Mouse (Mus musculus) cerebellum, adult 9-11 months (tissue): ENCODE measurements around the gene Syt6.
A peak's percentile ranks its signal among the peaks of the same experiment; 100 is the strongest.

Experiments used
- DNase-seq: peaks from one replicate; pipeline ENCODE4 v3.0.0; 2022

The Syt6 gene

DNA sequence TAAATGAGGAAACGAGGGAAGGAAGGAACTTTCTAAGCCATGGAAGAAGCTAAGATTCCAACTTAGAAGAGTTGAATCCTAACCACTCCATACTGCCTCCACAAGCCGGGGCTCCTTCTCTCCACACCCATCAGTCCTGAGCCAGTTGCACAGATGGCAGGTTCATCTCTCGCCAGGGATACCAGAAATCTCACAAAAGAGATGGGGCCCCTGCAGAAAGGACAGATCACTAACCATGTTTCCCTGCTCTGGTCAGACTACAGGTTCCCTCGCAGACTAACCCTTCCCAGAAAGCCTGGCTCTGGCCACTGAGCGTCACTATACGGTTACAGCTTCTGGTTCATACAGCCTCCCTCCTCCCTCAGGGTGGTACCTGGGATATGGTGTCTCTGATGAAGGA, 74.7 kb downstream of the Syt6 start:
- peak; percentile 58 for DNase-seq

DNA sequence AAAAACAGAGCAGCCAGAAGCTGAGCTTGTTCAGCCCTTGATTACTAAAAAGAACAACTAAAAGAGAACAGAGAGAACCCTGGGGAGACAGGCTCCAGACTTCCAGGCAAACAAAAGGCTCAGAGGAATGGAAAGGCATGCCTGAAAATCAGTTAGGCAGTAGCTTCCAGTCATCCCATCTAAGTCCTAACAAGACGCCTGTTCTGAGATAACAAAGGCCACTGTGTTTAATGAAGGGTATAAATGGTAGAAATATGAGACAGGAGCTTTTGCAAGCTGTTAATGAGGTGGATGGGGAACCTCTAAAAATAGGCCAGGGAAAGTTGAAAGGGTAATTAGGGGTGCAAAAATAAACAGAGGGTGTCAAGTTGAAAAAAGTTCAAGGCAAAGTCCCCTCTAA, 75.4 kb downstream of the Syt6 start:
- no peak for DNase-seq

DNA sequence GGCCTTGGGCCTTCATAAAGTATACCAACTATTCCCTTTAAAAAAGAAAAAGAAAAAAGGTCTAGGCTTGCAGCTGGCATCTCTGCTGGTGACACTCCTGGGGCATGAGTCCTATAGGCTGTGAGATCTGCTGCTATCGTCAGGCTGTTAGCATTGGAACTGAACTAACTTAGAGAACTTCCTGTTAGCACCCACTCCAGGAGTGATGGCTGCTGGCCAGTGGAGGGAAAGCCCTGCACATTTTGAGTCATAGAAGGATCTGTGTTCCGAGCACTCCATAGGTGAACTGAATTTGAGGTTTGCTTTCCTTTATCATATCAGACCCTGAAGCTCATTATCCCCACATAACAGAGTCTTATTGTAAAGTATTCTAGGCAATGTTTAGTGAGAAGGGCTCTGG, 85.0 kb downstream of the Syt6 start:
- DNase-seq = no peak

DNA sequence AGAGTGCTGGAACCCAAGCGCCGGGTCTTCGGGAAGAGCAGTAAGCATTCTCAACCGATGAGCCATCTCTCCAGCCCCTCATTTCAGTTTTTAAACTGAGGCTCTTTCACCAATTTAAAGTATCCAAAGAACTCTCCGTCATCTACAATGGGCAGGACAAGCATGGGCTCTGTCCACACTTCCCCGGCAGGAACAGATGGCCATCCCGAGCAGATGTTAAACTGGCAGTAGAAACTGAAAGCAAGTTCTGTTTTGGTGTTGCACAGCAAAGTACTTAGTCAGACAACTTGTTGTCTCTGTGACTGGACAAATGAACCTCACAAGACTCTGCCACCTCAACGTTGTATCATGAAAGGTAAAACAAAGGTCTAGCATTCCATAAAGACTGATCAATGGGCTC, 86.7 kb downstream of the Syt6 start:
- no peak for DNase-seq

DNA sequence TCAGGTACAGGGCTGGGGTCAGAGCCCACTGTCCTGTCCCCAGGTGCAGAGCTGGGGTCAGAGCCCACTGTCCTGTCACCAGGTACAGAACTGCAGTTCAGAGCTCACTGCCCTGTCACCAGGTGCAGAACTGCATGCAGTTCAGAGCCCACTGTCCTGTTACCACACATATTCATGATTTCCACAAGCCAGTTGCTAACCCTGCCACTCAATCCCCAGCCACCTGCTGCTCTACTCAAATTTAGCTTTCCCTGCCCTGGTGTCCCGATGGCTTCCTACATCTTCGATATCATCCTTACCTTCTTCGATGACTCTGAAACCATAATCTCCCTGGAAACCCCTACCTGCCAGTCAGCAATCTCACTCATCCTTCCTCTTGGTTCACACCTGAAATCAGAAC, 88.4 kb downstream of the Syt6 start:
- DNase-seq = no peak

DNA sequence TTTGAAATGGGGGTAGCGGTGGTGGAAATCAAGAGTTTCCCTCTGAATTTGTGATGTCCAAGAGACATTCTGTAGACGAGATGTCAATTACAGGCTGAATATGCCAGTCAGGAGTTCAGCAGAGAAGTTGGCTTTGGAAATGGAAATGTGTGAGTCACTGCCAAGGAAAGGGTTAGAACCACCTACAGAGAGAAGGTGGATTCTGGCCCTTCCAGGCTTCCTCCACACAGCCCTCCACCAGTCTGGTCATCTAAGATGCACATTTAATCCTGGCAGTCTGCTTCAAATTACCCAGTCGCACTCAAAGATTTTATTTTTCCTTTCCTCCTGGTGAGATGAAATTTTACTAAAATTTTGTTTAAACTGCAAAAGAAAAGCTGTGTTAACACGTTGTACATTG, 97.1 kb downstream of the Syt6 start:
- DNase-seq = no peak

DNA sequence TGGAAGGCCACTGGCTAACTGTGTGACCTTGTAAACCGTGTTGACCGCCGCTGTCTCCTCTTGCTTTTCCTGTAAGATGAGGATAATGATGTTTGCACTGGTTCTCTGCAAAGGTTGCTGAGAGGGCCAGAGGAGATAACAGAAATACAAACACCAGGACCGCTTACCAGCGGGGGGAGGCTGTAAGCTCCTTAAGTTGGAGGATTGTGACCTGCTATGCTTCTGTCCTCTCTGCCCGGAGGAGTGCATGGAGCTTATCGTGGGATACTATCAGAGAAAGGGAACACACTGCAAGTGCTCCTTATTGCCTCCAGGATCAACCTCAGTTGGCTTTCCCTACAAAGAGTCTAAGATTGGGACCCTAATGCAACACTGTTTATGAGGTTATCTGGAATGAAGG, 97.7 kb downstream of the Syt6 start:
- no peak for DNase-seq

DNA sequence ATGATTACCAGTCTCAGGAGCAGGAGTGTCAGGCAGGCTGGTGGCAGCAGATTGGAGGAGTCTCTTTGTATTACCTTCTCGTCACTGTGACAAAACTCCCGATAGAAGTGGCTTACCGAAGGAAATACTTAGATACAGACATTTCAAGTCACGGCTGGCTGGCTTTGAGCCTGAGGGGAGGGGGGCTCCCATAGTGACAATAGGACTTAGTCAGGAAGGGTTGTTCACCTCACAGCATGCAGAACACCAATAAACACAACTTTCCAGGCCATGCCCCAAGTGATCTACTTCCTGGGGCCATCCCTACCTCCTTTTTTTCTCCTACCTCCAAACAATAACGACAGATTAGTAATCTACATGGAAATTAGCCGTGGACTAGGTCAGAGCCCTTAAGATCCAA, 103.8 kb downstream of the Syt6 start:
- DNase-seq = no peak

DNA sequence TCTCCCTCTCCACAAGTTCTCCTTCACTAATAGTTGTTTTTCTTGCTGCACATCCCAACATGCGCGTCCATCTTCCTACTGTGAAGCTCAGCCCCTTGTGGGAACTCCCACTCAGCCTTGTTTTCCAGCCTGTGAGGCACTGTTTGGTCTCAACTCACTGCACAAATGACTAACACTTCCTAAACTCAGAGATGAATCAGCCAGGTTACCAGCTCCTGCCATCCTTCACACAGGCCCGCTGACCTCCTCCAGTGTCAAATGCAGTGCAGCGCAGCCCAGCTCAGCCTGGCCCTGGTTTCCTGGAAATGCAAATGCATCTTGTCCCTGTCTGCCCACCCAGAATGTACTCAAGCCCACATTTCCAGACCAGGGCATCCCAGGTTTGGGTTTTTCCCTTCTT, 107.4 kb downstream of the Syt6 start:
- DNase-seq = no peak

DNA sequence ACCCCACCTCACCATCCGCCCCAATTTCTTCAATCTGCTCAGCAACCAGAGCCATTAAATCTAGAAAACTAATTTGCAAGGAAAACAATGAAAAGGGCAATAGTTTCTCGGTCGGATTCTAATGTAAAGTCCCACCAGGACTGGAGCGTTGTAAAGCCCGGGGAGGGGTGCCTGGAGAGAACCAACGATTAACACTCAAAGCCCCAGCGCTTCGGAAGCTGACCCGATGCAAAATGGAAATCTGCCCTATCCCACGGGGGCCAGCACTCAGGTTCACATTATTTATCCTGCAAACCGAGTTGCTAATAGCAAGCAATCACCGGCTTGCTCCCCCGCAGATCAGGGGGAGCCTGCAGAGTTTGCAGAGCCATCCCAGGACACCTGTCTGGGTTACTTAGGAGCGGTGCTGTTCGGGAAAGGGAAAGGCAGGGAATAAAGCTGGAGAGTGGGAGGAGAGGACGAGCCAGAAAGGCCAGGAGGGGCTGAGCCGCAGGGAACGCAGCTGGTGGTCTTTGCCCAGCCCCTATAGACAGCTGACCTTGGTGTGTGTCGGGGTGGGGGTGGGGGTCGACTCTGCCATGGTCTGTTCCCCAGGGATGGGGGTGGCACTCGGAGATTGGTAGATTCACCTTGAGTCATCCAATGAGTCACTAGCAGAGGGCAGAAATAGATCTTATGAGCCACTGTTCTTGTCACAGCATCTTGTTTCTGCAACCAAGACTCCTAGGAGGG, 108.4 kb downstream of the Syt6 start:
- no peak for DNase-seq

DNA sequence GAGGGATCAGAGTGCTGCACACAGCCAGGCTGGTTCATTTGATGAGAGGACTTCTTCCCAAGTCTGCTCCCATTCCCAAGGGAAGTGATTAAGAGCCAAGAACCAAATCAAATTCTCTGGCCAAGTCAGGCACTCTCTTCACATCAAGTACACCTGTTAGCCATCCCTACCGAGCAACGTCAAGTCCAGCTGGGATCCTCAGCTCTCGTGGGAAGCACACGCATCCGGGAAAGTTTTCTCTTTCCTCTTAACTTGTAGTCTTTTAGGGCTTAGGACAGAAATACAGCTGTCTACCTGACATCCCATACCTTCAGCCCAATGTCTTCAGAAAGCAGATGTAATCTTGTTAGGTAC, 108.9 kb downstream of the Syt6 start:
- no peak for DNase-seq

DNA sequence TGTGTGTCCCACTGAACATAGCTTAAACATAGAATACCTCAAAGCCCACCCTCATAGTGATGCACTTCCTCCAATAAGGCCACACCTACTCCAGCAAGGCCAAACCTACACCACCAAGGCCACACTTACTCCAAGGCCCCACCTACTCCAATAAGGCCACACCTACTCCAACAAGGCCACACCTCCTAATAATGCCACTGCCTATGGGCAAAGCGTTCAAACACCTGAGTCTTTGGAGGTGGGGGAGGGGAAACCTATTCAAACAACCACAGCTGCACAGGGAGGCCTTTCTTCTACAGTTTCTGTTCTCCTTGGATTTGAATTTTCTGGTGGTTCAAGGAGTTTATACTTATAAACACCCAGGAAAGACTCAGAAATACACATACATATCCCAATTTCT, 114.0 kb downstream of the Syt6 start:
- DNase-seq = no peak

DNA sequence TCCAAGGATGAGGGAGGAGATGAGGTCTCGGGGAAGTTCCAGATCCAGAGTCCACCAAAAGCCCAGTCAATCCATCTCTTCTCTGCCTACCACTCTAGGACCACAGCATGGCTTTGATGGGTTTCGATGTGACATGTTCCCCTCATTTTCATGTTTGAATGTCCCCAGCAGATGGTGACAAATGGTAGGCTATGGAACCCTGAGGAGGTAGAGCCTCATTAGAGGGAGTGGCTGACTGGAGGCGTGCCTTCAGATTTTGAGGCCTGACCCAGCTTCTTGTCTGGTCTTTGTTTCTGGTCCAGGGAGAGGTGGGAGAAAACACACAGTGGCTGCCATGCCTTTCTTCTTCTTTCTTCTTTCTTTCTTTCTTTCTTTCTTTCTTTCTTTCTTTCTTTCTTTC, 115.5 kb downstream of the Syt6 start:
- DNase-seq = no peak
